Mouse (Mus musculus): ENCODE measurements around the gene Iqcj.

GRCm38 (mm10) chr3:67887251-67887650 is 4.8 kb upstream of the Iqcj start:
- no peak for TF ChIP-seq CTCF (IDR thresholded peaks at IDR 0.05; ENCODE audit: borderline replicate concordance, insufficient read depth, low read length)
- TF ChIP-seq POLR2A (IDR thresholded peaks at IDR 0.05; ENCODE audit: low read depth, low read length) = no peak
